Mouse (Mus musculus) inflammation-experienced regulatory T-cells, adult 6 months (primary cell): ENCODE measurements around the gene Washc1. TPM values are rescaled to one million over a fixed set of nuclear protein-coding genes. Genes with fewer than 3 reads are reported as not detected.
"Not testable (repeated sequence)": the region's sequence is repeated elsewhere in the genome, so short reads cannot be mapped to it uniquely, and the experiment has no call there.

Experiments
- ATAC-seq: one replicate; pipeline ENCODE4 v1.8.0; 2017
- polyA plus RNA-seq, 3 experiments: library from polyadenylated mRNA; unstranded; fragments of 100-300 nt; shearing (Covaris generic); gene quantifications; one replicate each; pipeline ENCODE4 v1.2.1; 2017

Gene Washc1
- polyA plus RNA-seq, 3 experiments from 2014 or later = 32.2 to 42.5 (median 32.9) TPM

GRCm38 (mm10) chr17:66112166-66112565, 821 bp downstream of the Washc1 start:
- ATAC-seq = peak; percentile 16

- no peak for ATAC-seq
Observed at GRCm38 (mm10) chr17:66118991-66119390, 7.6 kb downstream of the Washc1 start.

- ATAC-seq = no peak
Observed at GRCm38 (mm10) chr17:66120701-66121100, 9.4 kb downstream of the Washc1 start.

GRCm38 (mm10) chr17:66123066-66123815, 11.9 kb downstream of the Washc1 start, which contains the start of gene Ddx11:
TSS of gene Ddx11 (plus strand) at chr17:66123520.
- peak; percentile 97 for ATAC-seq

GRCm38 (mm10) chr17:66123816-66124610, 12.7 kb downstream of the Washc1 start:
- no peak for ATAC-seq

GRCm38 (mm10) chr17:66125211-66125610, 13.9 kb downstream of the Washc1 start:
- no peak for ATAC-seq

DNA sequence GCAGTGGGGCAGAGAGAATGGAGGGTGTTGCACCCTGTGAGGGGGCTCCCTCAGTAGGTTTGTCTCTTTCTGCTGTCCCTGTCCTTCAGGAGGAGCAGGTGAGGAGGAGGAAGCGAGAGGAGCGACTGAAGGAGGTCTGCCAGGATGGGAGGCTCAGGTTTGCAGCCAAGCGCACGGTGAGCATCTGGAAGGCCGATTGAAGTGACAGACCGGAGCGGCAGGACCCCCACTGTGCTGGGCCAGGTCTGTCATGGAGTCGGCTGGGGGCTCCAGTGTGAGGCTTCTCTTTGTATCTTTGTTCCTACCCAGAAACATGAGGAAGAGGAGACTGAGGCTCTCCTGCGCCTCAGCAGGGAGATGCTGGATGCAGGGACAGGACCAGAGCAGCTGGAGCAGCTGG, 19.0 kb downstream of the Washc1 start:
- ATAC-seq = no peak

- peak; percentile 63 for ATAC-seq
Observed at GRCm38 (mm10) chr17:66131212-66131611, 19.9 kb downstream of the Washc1 start.

DNA sequence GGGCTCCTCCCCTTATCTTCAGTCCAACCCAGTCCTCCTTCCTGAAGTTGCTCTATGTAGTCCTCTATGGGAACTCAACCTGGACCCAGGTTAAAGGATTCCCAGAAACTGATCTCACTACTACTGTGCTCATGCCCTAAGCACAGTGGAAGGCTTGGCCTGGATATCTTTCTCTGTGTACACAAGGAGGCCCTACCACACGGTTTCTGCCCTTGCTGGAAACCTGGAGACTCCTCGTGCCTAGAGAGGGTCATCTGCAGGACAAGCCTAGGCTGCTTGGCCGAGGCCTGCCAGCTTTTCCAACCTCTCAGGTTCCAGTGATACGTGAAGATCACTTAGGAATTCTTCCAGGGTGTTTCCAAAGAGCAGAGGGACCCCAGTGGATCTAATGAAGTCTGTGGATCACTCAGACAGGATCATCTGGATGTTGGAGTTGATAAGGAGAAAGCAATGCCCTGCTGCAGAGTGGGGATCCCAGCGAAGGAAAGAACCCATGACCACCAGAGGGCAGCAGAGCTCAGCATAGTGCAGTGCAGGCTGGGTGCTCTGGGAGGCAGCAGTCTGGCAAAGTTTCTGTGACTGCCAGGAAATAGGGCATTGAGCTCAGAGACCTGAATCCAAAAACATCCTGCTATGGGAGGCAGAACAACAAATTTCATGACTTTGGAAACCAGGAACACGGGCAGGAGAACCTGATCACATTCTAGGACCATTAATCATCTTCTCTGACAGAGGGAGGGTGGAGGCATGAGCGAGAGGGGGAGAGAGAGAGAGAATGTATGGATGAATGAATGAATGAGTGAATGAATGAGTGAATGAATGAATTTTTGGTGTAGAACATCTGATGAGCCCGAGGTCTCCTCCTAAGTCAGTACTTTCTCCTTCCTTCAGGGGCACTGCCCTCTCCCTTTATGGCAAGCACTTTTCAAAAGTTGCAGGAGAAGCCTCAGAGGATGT, 41.6 kb downstream of the Washc1 start:
- peak; percentile 72 for ATAC-seq

DNA sequence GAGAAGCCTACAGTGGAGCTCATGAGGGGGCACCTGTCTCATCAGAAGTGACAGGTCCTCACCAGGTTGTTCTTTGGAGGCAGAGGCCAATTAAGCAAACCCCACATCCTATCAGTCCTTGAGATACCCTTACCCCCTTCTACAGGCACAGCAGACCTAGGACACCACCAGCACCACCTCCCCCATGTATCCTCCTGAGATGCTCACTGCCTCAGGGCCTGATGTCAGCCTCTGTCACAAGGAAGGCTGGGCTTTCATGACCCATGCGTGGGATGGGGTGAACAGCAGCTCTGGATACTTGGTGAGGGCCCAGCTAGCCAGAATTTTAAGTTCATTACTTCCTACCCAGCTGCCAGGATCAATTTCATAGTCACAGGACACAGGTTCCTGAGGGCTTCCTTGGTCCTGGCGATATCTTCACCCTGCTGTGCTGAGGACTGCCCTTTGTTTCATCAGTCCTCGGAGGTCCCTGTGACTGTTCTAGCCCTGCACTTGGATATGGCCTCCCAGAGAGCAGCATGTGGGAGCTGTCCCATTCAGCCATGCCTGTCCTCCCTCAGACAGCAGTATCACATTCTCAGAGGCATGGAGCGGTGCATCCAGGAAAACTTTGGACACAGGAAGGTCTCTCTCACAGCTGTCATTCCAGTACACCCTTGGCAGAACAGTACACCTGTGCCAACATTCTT, 42.5 kb downstream of the Washc1 start:
- ATAC-seq = not testable (repeated sequence)

- ATAC-seq = no peak
Observed at GRCm38 (mm10) chr17:66154876-66155275, 43.5 kb downstream of the Washc1 start.

DNA sequence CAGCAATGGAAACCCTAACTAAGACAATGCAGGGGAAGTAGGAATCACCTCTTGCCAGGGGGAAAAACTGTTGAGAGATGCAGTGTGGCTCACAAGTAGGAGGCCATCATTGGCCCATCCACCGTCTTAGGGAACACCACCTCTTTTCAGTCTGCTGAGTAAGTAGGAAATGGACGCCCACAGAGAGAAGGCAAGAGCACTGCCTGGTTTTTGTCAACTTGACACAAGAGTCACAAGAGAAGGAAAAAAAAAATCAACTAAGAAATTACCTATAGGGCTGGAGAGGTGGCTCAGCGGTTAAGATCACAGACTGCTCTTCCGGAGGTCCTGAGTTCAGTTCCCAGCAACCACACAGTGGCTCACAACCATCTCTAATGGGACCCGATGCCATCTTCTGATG, 46.9 kb downstream of the Washc1 start:
- ATAC-seq = no peak

- ATAC-seq = not testable (repeated sequence)
Observed at GRCm38 (mm10) chr17:66167141-66167540, 55.8 kb downstream of the Washc1 start.

Other genes starting within 250 kb of the Washc1 start
- 10 to 100 TPM; 48.4 to 62.8 (median 60.1) TPM for gene Ralbp1, start 225.7 kb upstream of the Washc1 start, polyA plus RNA-seq
- 10 to 100 TPM; 18.6 to 22.8 (median 22.1) TPM for gene Twsg1, start 160.3 kb upstream of the Washc1 start, polyA plus RNA-seq
- gene Ankrd12, start 34.5 kb upstream of the Washc1 start, polyA plus RNA-seq = 100 to 1,000 TPM in 2 of 3 experiments, 10 to 100 TPM in 1; 95.5 to 175 (median 163) TPM
- gene Ndufv2, start 10.0 kb upstream of the Washc1 start, polyA plus RNA-seq = 100 to 1,000 TPM; 224 to 258 (median 256) TPM
- gene Ddx11, start 12.0 kb downstream of the Washc1 start, polyA plus RNA-seq = 10 to 100 TPM; 13.0 to 16.8 (median 14.9) TPM